Mouse (Mus musculus): ENCODE results near the gene Mbtd1. TPM values are rescaled to one million over a fixed set of nuclear protein-coding genes. Genes with fewer than 3 reads are reported as not detected.
A peak's percentile ranks its signal among the peaks of the same experiment; 100 is the strongest.

The Mbtd1 gene
- total and polyA plus RNA-seq, 3 experiments, result 19.9 to 46.5 (median 21.5) TPM

DNA sequence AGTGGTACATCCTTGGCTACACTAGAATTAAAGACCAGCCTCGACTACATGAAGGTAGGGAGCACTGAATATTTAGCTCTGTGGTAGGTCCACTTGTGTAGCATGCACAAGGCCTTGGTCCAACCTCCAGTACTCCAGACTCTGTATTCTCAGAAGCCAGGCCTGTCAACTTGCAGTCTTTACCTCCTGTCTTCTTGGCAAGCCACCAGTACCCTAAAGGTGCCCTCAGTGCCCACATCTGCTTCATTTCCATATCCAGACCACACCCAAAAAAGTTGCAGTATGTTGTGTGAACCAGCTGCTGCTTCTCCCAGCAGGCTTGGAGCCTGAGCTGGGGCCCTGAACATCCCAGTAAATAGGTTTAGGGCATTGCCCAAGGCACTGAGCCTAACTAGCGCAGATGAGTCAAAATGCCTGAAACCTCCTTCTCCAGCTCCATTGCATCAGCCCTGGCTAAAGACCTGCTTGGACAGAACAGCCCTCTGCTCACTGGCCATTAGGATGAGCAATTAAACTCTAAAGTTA is 71.4 kb downstream of the Mbtd1 start:
- Histone ChIP-seq H3K36me3 (replicated peaks in 1 of 2; ENCODE audit: control insufficient read depth in 1 of 2, insufficient read depth in 1 of 2, low read length in 1 of 2) (peaks cover 44 to 69% of the 10 kb centered on the region in 2 experiments), H3K4me1 (ENCODE audit: control insufficient read depth in 1 of 2, insufficient read depth in 2 of 2) (peaks cover 6 to 41% of the 10 kb centered on the region in 2 experiments; a peak in 3 of 4 replicates)
- in situ Hi-C loops (cut with MboI; ENCODE audit: low pct_ligation_motif_present, low pct_unique_long_range_greater_than_20kb, low sequenced_read_pairs), result loop anchor here (25.0 kb wide), 1 partner anchor 305 kb away; no protein-coding TSS in a partner anchor

DNA sequence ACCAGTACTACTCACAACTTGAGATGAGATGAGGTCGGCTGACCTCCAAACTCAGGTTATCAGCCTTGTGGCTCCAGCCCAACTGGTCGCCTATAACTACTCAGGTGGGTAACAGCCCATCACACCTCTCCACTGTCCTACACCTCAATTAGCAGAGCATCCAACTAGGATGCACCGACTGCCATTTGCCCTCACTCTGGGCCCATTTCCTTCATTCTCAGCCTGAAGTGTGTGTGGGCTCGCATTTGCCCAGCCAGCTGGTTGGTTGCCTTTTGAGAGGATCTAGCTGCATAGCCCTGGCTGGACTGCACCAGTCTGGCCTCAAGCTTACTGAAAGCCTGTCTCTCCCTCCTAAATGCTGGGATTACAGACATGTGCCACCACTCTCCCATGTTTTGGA is 72.1 kb downstream of the Mbtd1 start:
- Histone ChIP-seq H3K9ac (ENCODE audit: insufficient read depth, low read depth) (no peak overlapping the region), H3K27ac (ENCODE audit: insufficient read depth, low read depth) (peak overlapping the region; percentile 2; the same call in 1 of the 2 replicates), H3K4me3 (replicated peaks in 1 of 3; ENCODE audit: low read depth in 2 of 3, low read length in 2 of 3, poor library complexity in 1 of 3) (no peak overlapping the region), H3K36me3 (replicated peaks in 1 of 2; ENCODE audit: control insufficient read depth in 1 of 2, insufficient read depth in 1 of 2, low read length in 1 of 2) (peaks cover 45 to 69% of the 10 kb centered on the region in 2 experiments), H3K27me3 (replicated peaks) (no peaks in the 10 kb centered on the region), H3K9me3 (replicated peaks; ENCODE audit: low read length) (no peaks in the 10 kb centered on the region), H3K4me2 (ENCODE audit: insufficient read depth, low read depth, poor library complexity, severe bottlenecking) (no peak overlapping the region), H3K4me1 (ENCODE audit: control insufficient read depth in 1 of 2, insufficient read depth in 2 of 2) (peaks cover 6 to 34% of the 10 kb centered on the region in 2 experiments; a peak in 3 of 4 replicates), H3K79me2 (replicated peaks; ENCODE audit: control insufficient read depth, extremely low read depth, insufficient read depth, poor library complexity, severe bottlenecking) (peaks cover 27% of the 10 kb centered on the region)
- no peak for DNase-seq (ENCODE audit: extremely low read depth)
- in situ Hi-C loops (cut with MboI; ENCODE audit: low pct_ligation_motif_present, low pct_unique_long_range_greater_than_20kb, low sequenced_read_pairs) (loop anchor here (25.0 kb wide), 1 partner anchor 305 kb away; no protein-coding TSS in a partner anchor), dilution Hi-C loops (cut with MboI; ENCODE audit: extremely low pct_ligation_motif_present, extremely low pct_unique_long_range_greater_than_20kb, low sequenced_read_pairs) (no loop called here)
- no peak for TF ChIP-seq JUND (conservative IDR thresholded peaks at IDR 0.05; ENCODE audit: low read depth, low read length)
- TF ChIP-seq HCFC1 (IDR thresholded peaks at IDR 0.05; ENCODE audit: low read depth, low read length), result no peak
- TF ChIP-seq MYC (IDR thresholded peaks at IDR 0.05; ENCODE audit: low read depth, low read length), result no peak
- no peak for TF ChIP-seq POLR2A (IDR thresholded peaks at IDR 0.05; ENCODE audit: low read depth, low read length)
- TF ChIP-seq MAZ (IDR thresholded peaks at IDR 0.05; ENCODE audit: low read depth, low read length), result no peak
- TF ChIP-seq JUN (IDR thresholded peaks at IDR 0.05; ENCODE audit: insufficient read depth, low read depth, low read length), result no peak
- no peak; the same call in 1 of the 2 replicates for TF ChIP-seq NELFE (IDR thresholded peaks at IDR 0.05; ENCODE audit: low read depth, low read length)
- no peak for TF ChIP-seq KAT2A (IDR thresholded peaks at IDR 0.05; ENCODE audit: insufficient replicate concordance, low read length)
- no peak for TF ChIP-seq E2F4 (IDR thresholded peaks at IDR 0.05; ENCODE audit: insufficient replicate concordance, low read depth, low read length)
- no peak for TF ChIP-seq ZMIZ1 (IDR thresholded peaks at IDR 0.05; ENCODE audit: low read depth, low read length)
- no peak for TF ChIP-seq SIN3A (IDR thresholded peaks at IDR 0.05; ENCODE audit: low read length)
- TF ChIP-seq SMC3 (IDR thresholded peaks at IDR 0.05; ENCODE audit: low read depth, low read length), result no peak
- TF ChIP-seq GABPA (IDR thresholded peaks at IDR 0.05; ENCODE audit: insufficient replicate concordance, low read depth, low read length), result no peak
- no peak for TF ChIP-seq MAFK (IDR thresholded peaks at IDR 0.05; ENCODE audit: insufficient replicate concordance, low read length)
- no peak for TF ChIP-seq MEF2A (IDR thresholded peaks at IDR 0.05; ENCODE audit: borderline replicate concordance, low read depth, low read length)
- TF ChIP-seq USF1 (IDR thresholded peaks at IDR 0.05; ENCODE audit: low read depth, low read length), result no peak

More for the DNA sequence above, 71.4 kb downstream of the Mbtd1 start:
- TF ChIP-seq ZKSCAN1 (IDR thresholded peaks at IDR 0.05; ENCODE audit: borderline replicate concordance, low read depth, low read length) (no peak), NELFE (IDR thresholded peaks at IDR 0.05; ENCODE audit: low read depth, low read length) (0 out of 2 replicates have a peak, but pooled peaks have one; percentile 30), POLR2AphosphoS2 (IDR thresholded peaks at IDR 0.05; ENCODE audit: low read depth, low read length) (peak; percentile 46), MAZ (IDR thresholded peaks at IDR 0.05; ENCODE audit: low read depth, low read length) (0 out of 2 replicates have a peak, but pooled peaks have one; percentile 10), ZMIZ1 (IDR thresholded peaks at IDR 0.05; ENCODE audit: low read depth, low read length) (peak; percentile 51; the same call in 1 of the 2 replicates), PAX5 (IDR thresholded peaks at IDR 0.05; ENCODE audit: low read length) (no peak), ZNF384 (IDR thresholded peaks at IDR 0.05; ENCODE audit: low read depth, low read length) (no peak)
- peak overlapping the region; percentile 44 for H3K27ac ChIP-seq (ENCODE audit: insufficient read depth, low read depth)
- DNase-seq (ENCODE audit: extremely low read depth), result no peak
- dilution Hi-C loops (cut with MboI; ENCODE audit: extremely low pct_ligation_motif_present, extremely low pct_unique_long_range_greater_than_20kb, low sequenced_read_pairs), result no loop called here
- H3K27me3 ChIP-seq (replicated peaks), result no peaks in the 10 kb centered on the region
- H3K4me3 ChIP-seq (replicated peaks in 1 of 3; ENCODE audit: low read depth in 2 of 3, low read length in 2 of 3, poor library complexity in 1 of 3), result no peak overlapping the region
- H3K9me3 ChIP-seq (replicated peaks; ENCODE audit: low read length), result no peaks in the 10 kb centered on the region
- no peak overlapping the region for H3K9ac ChIP-seq (ENCODE audit: insufficient read depth, low read depth)
- no peak overlapping the region for H3K4me2 ChIP-seq (ENCODE audit: insufficient read depth, low read depth, poor library complexity, severe bottlenecking)
- H3K79me2 ChIP-seq (replicated peaks; ENCODE audit: control insufficient read depth, extremely low read depth, insufficient read depth, poor library complexity, severe bottlenecking), result peaks cover 34% of the 10 kb centered on the region
